Mouse (Mus musculus): Measurements from ENCODE around the gene Vps9d1. TPM values are rescaled to one million over a fixed set of nuclear protein-coding genes. Genes with fewer than 3 reads are reported as not detected.
"Not testable (repeated sequence)": the region's sequence is repeated elsewhere in the genome, so short reads cannot be mapped to it uniquely, and the experiment has no call there.

Vps9d1 gene
- total RNA-seq, 2 experiments from 2014 or later, result 53.3 to 63.0 TPM

DNA sequence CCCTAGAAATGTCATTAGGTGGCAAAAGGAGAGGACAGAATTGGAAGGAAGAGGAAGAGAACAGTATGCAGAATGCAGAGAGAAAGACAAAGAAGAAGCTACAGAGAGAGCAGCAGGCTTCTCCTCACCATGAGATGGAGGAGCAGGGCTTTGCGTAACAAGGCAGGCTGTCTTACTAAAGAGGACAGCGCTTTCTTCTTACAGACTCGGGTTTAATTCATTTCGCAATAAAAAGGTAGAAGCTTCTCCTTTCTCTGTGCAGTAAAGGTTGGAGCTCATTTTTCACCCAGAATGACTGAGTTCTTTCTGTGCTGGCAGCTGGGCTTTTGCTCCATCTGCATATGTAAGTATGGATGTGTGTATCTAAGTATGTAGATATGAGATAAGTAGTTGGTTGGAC is 25.7 kb upstream of the Vps9d1 start:
- intact Hi-C loops (cut with DNase I), result no loop called here
- no peak overlapping the region for H3K27ac ChIP-seq
- TF ChIP-seq CTCF (IDR thresholded peaks at IDR 0.05), result no peak
- H3K4me3 ChIP-seq, result no peak overlapping the region
- DNase-seq (ENCODE audit: extremely low spot score in 1 of 2, low spot score in 2 of 2), result no peak

- no peak overlapping the region for H3K4me3 ChIP-seq
- no peak for DNase-seq (ENCODE audit: extremely low spot score in 1 of 2, low spot score in 2 of 2)
- H3K27ac ChIP-seq, result no peak overlapping the region
- intact Hi-C loops (cut with DNase I), result no loop called here
- no peak for TF ChIP-seq CTCF (IDR thresholded peaks at IDR 0.05)
Observed at GRCm38 (mm10) chr8:123278445-123278844, 24.3 kb upstream of the Vps9d1 start.

GRCm38 (mm10) chr8:123275096-123275495 is 20.9 kb upstream of the Vps9d1 start:
- no peak for TF ChIP-seq CTCF (IDR thresholded peaks at IDR 0.05)
- Histone ChIP-seq H3K4me3 (no peak overlapping the region), H3K27ac (no peak overlapping the region)
- DNase-seq (ENCODE audit: extremely low spot score in 1 of 2, low spot score in 2 of 2), result no peak
- intact Hi-C loops (cut with DNase I), result no loop called here

- intact Hi-C loops (cut with DNase I), result no loop called here
Observed at GRCm38 (mm10) chr8:123274447-123274846, 20.3 kb upstream of the Vps9d1 start.

DNA sequence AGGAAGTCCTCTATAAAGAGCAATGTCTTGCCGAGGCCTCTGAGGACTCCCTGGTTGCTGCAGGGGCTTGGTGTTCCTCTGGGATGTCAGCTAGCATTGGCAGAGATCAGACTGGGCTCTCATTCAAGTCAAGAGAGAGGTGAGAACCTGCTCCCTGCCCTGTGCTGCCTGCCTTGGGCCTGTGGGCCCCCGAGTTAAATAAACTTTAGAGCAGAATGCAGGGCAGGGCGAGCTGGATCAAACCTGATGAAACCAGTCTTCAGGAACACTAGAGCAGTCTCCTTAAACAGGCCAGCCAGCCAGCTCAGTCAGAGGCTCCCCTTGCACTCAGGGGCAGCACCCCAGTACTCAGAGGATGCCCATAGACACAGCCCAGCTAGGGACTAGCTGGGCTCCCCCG is 17.8 kb upstream of the Vps9d1 start:
- DNase-seq (ENCODE audit: extremely low spot score in 1 of 2, low spot score in 2 of 2), result no peak
- intact Hi-C loops (cut with DNase I), result no loop called here
- H3K4me3 ChIP-seq, result no peak overlapping the region
- H3K27ac ChIP-seq, result no peak overlapping the region
- no peak for TF ChIP-seq CTCF (IDR thresholded peaks at IDR 0.05)

More at GRCm38 (mm10) chr8:123274447-123274846, 20.3 kb upstream of the Vps9d1 start:
- no peak for DNase-seq (ENCODE audit: extremely low spot score in 1 of 2, low spot score in 2 of 2)
- no peak overlapping the region for H3K4me3 ChIP-seq
- H3K27ac ChIP-seq, result no peak overlapping the region
- TF ChIP-seq CTCF (IDR thresholded peaks at IDR 0.05), result no peak

DNA sequence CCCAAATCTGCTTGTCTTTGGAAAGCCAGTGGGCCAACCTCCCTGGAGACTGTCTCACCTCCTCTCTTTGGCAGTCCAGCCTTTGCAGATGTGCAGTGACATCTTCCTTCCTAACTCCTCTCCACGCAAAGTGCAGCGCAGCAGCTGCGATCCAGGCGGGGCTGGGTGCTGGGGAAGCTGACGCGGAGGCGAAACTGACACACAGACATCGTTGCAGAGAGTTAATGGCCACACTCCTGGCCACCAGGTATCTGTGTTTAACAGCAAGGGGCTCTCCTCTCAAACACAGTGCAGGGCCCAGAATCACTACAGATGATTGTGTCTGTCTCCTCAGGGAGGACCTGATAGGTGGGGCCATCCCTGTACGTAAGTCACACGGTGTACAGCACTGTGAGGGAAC is 17.0 kb upstream of the Vps9d1 start:
- no peak for TF ChIP-seq CTCF (IDR thresholded peaks at IDR 0.05)
- no peak for DNase-seq (ENCODE audit: extremely low spot score in 1 of 2, low spot score in 2 of 2)
- H3K4me3 ChIP-seq, result no peak overlapping the region
- intact Hi-C loops (cut with DNase I), result no loop called here
- H3K27ac ChIP-seq, result no peak overlapping the region

GRCm38 (mm10) chr8:123267926-123268656 is 13.9 kb upstream of the Vps9d1 start:
- Histone ChIP-seq H3K4me3 (no peak overlapping the region), H3K27ac (no peak overlapping the region)
- no peak for DNase-seq (ENCODE audit: extremely low spot score in 1 of 2, low spot score in 2 of 2)
- intact Hi-C loops (cut with DNase I), result no loop called here
- TF ChIP-seq CTCF (IDR thresholded peaks at IDR 0.05), result no peak

GRCm38 (mm10) chr8:123257593-123257992 is 3.4 kb upstream of the Vps9d1 start:
- intact Hi-C loops (cut with DNase I), result loop anchor here (10.0 kb wide), 1 partner anchor 107 kb away; no protein-coding TSS in a partner anchor
- H3K4me3 ChIP-seq; DNase-seq (ENCODE audit: extremely low spot score in 1 of 2, low spot score in 2 of 2): not testable (repeated sequence)
- peak overlapping the region; percentile 28; the same call in 1 of the 2 replicates for H3K27ac ChIP-seq

DNA sequence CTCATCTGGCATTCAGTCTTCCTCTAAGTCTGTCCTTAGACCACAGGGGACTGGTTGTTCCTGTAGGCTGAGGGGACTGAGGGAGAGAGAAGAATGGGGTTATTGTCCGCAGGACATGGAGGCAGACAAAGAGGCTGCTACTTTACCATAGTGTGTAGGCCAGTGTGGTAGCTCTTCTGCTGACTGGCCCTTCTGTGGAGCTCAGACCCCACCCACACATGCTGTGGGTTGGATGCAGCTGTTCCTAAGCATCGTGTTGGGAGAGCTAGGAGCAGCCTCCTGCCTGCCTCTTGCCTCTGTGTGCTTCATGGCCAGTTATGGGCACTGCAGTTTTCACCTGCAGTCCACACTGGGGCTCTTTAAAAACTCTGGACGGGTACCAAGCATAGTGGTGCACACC is 3.0 kb upstream of the Vps9d1 start:
- no peak for TF ChIP-seq CTCF (IDR thresholded peaks at IDR 0.05)
- Histone ChIP-seq H3K27ac (peak overlapping the region; percentile 80), H3K4me3 (no peak overlapping the region)
- intact Hi-C loops (cut with DNase I), result loop anchor here (10.0 kb wide), 1 partner anchor 108 kb away; no protein-coding TSS in a partner anchor
- peak; percentile 29 to 37 for DNase-seq (ENCODE audit: extremely low spot score in 1 of 2, low spot score in 2 of 2)

GRCm38 (mm10) chr8:123255170-123255569 is 1.0 kb upstream of the Vps9d1 start:
- no peak; the same call in none of the 2 replicates for TF ChIP-seq CTCF (IDR thresholded peaks at IDR 0.05)
- Histone ChIP-seq H3K4me3 (peak overlapping the region; percentile 99), H3K27ac (peak overlapping the region; percentile 98)
- intact Hi-C loops (cut with DNase I), result loop anchor here (10.0 kb wide), 1 partner anchor 110 kb away; no protein-coding TSS in a partner anchor
- DNase-seq (ENCODE audit: extremely low spot score in 1 of 2, low spot score in 2 of 2), result no peak

GRCm38 (mm10) chr8:123253451-123254098 is 573 bp downstream of the Vps9d1 start:
- no peak for DNase-seq (ENCODE audit: extremely low spot score in 1 of 2, low spot score in 2 of 2)
- H3K4me3 ChIP-seq, result peak overlapping the region; percentile 99
- intact Hi-C loops (cut with DNase I), result loop anchor here (1.0 to 10.0 kb wide), 2 partner anchors 18 to 111 kb away; no protein-coding TSS in a partner anchor
- TF ChIP-seq CTCF (IDR thresholded peaks at IDR 0.05), result no peak
- H3K27ac ChIP-seq, result peak overlapping the region; percentile 98

GRCm38 (mm10) chr8:123252925-123253324 is 1.2 kb downstream of the Vps9d1 start:
- Histone ChIP-seq H3K27ac (0 out of 2 replicates have a peak overlapping the region, but pooled peaks have one; percentile 15), H3K4me3 (peak overlapping the region; percentile 99)
- intact Hi-C loops (cut with DNase I), result loop anchor here (10.0 kb wide), 1 partner anchor 112 kb away; no protein-coding TSS in a partner anchor
- DNase-seq (ENCODE audit: extremely low spot score in 1 of 2, low spot score in 2 of 2), result no peak
- no peak for TF ChIP-seq CTCF (IDR thresholded peaks at IDR 0.05)
